Mouse (Mus musculus) T-helper 17 cell (primary cell): Measurements from ENCODE around the gene Ppm1l.
"Not testable (repeated sequence)": the region's sequence is repeated elsewhere in the genome, so short reads cannot be mapped to it uniquely, and the experiment has no call there.

Experiments
- in situ Hi-C, 2 experiments: fragments of 300-600 bp; cut with MboI, MseI; formaldehyde crosslinking; loops; 1 replicate in 1 of 2; 2 replicates in 1 of 2; pipeline ENCODE4 v1.15.1; 2025; ENCODE audit warnings: high pct_unique_total_duplicates in 2 of 2

The Ppm1l gene

DNA sequence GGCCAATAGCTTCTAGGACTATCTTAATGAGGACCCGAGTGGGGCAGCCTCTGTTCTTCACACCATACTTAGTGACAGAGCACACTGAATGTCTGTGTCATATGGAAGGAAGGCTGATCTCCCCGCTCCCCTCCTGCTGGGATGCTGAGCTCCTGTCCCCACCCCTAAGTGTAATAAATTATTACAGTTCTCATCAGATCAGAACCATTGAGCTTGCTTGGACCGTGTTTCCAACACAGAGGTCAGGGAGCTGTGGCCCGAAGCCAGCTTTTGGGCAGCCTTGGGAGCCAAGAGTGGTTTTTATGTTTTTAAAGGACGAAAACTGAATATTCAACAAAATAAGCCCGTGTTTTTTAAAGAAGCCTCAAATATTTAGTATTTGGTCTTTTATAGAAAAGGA, 47.5 kb downstream of the Ppm1l start:
- in situ Hi-C loops = no loop called here

DNA sequence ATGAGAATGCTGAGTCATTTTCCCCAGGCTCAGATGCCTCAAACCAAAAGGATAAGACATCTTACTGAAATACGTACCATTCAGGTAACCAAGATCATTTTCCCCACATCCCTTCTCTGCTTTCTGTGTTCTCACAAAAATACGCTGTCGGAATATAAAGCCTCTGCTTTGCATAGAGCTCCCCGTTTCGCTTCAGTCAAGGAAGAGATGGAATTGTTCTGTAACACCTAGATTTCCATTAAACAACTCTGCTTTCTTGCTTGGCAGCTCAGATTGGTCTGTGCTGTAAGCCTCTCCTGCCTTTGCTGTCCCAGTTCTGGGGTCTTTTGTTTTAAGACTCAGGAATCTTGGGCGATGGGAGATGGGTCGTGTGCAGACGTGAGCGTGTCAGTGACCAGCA, 51.3 kb downstream of the Ppm1l start:
- in situ Hi-C loops = loop anchor here in 1 of 2 experiments (5.0 kb wide), 1 partner anchor 99 kb away; no protein-coding TSS in a partner anchor

DNA sequence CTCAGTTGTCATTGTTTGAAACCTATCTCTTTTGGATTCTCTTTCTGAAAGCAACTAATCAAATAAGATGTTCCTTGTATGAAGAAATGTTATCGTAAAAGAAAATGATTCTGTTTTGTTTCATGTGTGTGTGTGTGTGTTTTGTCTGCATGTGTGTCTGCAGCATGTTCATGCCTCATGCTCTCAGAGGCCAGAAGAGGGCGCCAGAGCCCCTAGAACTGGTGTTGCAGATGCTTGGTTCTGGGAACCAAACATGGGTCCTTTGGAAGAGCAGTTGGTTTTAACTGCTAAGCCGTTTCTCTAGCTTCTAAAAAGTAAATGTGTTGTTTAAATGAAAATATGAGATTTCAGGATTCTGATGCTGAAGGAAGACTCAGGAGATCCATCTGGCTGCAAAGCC, 56.1 kb downstream of the Ppm1l start:
- in situ Hi-C loops = no loop called here

DNA sequence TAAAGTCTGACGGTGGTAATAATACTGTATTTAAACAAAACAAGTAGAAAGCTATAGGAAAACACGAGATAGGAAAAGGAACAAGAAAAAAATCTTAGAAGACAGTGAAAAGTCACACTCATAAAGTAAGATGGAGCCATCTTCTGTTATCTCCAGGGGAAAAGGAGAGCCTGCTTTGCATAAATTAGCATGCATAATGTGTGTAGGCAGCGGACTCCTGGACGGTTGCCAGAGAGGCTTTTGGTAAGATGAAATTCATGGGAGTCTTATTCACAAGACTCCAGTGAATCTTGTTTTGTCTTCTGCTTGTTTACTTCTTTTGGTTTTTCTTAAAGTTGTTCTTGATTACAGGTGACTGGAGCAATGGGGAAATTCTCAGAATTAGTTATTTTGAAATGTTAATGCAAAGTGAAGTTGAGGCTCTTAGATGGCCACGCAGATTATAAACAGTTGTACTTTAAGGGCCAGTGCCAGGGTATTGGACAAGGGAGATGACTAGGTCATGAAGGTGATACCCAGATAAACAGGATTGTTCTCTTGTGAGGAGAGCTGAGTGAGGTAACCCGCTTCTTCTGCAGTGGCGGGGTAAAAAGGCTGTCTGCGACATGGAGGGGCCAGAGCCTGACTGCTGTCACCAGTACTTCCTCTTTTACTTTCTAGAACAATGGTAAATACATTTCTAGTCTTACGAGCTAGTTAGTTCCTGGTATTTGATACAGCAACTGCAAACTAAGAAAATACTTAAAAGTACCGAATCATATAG, 57.1 kb downstream of the Ppm1l start:
- in situ Hi-C loops = no loop called here

DNA sequence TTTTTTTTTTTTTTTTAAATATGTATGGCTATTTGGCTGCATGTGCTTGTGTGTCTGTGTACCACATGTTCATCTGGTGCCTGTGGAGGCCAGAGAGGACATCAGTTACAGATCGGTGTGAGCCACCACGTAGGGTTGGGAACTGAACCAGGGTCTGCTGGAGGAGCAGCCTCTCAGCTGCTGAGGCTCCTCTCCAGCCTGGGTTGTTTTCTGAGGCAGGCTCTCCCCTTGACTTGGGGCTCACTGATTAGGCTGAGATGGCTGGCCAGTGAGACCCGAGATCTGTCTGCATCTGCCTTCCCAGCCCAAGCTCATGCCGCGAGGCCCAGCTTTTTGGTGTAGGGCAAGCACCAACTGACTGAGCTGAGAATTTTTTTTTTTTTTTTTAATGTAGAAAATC, 57.9 kb downstream of the Ppm1l start:
- in situ Hi-C loops = no loop called here

DNA sequence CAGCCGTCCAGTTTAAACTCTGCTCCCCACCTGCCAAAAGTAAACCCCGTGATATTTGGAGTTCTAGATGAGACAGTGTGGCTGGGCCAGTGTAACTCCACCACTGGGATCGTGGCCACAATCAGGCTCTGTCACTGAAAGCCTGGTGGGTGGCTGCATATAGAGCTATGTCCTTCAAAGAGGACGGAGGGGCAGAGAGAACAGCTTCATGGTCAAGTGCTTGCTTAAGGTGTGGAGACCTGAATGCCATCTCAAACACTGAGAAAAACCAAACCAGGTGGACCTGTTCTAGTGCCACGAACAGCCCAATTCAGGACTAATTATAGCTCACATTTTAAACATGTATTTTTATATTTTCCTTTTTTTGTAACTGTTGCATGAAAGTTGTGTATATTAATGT, 58.3 kb downstream of the Ppm1l start:
- in situ Hi-C loops = loop anchor here in 1 of 2 experiments (25.0 kb wide), 1 partner anchor 512 kb away; no protein-coding TSS in a partner anchor

DNA sequence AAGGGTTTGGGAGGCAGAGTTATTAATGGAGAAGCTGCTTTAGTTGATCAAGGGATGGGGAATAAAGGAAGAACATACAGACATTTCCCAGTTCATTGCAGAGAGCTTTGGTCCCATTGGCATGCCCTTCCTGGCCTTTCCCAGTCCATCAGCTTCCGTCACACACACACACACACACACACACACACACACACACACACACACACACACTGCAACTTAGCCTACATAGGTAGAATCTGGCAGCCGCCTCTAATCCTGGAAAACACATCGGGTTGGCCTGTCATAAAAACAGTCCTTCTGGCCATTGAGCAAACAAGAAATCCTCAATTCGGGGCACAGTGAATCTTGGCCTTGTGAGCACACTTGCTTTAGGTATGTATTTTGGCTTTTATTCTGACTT, 64.6 kb downstream of the Ppm1l start:
- in situ Hi-C loops = loop anchor here in 1 of 2 experiments (10.0 to 25.0 kb wide), 2 partner anchors 304 to 506 kb away; no protein-coding TSS in a partner anchor

DNA sequence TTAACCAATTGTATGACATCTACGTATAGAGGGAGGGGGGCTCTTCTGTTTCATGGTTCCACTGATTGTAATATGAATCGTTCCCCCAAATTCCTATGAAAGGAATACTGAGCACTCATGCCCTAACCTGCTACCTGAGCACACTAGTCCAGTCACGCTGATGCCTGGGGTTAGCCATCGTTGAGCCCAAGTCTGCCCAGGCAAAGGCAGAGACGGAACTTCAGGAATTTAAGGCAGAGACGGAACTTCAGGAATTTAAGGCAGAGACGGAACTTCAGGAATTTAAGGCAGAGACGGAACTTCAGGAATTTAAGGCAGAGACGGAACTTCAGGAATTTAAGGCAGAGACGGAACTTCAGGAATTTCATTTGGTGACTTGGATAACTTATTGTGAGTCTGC, 75.2 kb downstream of the Ppm1l start:
- in situ Hi-C loops = loop anchor here in 1 of 2 experiments (10.0 to 25.0 kb wide), 2 partner anchors 83 to 495 kb away; no protein-coding TSS in a partner anchor

DNA sequence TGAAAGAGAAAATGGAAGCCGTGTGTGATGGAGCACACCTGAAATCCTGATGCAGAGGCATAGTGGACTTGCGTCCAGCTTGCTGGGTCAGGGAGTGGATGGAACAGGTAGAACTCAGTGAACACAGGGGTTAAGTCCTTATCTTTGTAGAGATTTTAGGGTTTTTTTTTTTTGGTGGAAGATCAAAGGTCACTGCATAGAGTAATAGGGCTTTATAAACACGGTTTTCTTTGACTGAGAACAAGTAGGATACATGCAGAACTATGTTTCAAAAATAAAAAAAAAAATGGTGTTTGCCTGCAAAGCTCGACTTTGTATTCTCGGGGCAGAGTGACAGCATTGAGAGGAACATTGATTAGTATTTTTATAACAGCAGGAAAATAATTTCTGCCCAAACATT, 75.6 kb downstream of the Ppm1l start:
- in situ Hi-C loops = loop anchor here in 1 of 2 experiments (10.0 to 25.0 kb wide), 2 partner anchors 83 to 495 kb away; no protein-coding TSS in a partner anchor

DNA sequence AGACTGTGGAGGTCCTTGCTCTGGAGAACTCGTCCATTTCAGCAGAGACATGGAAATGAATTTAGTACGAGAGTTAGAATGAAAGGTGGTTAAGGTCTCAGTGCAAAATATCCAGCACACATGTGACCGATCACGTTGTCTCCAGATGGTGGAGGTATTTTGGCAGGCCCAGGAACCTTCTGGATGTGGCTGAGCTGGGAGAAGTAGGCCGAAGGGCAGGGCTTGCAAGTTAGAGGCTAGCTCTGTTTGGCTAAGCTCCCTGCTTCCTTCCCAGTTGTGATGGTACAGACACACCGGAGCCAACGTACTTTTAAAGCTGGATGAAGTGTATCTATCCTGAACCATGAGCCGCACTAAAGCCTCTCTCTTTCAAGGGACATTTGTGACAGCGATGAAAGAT, 76.4 kb downstream of the Ppm1l start:
- in situ Hi-C loops = loop anchor here in 1 of 2 experiments (10.0 to 25.0 kb wide), 2 partner anchors 82 to 494 kb away; no protein-coding TSS in a partner anchor

DNA sequence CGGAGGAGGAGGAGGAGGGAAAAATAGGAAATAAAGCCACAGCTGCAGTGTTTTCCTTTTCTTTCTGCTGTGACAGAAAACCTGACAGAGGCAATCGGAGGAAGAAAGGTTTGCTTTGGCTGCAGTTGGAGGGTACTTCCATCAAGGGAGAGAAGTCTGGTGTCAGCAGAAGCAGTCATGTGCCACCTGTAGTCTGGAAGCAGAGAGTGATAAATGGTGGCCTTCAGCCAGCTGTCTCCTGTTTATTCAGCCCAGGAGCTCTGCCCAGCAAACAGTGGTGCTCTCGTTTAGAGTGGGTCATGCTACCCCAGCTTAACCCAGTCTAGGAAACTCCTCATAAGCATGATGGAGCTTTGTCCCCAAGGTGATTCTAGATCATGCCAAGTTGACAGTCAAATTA, 77.3 kb downstream of the Ppm1l start:
- in situ Hi-C loops = loop anchor here in 1 of 2 experiments (10.0 to 25.0 kb wide), 2 partner anchors 81 to 493 kb away; no protein-coding TSS in a partner anchor

DNA sequence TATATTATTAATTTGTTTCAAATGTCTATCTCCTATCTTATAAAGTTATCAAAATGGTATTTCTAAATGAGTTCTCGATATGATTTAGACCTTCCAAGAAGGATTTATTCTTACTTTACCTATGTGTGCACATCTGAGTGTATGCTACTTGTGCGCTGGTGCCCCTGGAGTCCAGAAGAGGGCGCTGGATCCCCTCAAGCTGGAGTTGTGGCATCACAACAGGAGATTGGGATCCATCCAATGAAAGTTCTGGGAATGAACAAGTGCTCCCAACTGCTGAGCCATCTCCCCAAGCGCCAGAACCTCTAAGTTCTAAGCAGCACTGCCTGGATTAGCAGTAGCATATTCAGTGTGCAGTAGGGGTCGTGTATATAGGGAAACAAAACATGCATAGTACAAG, 78.4 kb downstream of the Ppm1l start:
- in situ Hi-C loops = loop anchor here in 1 of 2 experiments (10.0 to 25.0 kb wide), 2 partner anchors 80 to 492 kb away; no protein-coding TSS in a partner anchor

DNA sequence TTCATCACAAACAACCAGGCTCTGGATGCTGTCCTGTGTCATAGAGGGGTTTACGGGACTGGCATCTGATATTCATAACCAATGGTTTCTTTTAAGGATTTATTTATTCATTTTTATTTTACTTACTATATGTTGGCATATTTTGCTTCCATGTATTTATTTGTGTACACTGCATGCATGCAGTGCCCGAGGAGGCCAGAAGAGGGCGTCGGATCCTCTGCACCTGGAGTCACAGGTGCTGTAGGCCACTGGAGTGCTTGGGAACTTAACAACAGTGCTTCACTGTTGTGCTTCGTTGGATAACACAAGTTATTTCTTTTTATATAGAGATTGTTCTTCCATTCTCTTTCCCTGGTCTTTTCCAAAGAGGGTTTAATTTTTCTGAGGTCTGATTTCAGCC, 81.1 kb downstream of the Ppm1l start:
- in situ Hi-C loops = loop anchor here in 1 of 2 experiments (10.0 to 25.0 kb wide), 2 partner anchors 77 to 490 kb away; no protein-coding TSS in a partner anchor

DNA sequence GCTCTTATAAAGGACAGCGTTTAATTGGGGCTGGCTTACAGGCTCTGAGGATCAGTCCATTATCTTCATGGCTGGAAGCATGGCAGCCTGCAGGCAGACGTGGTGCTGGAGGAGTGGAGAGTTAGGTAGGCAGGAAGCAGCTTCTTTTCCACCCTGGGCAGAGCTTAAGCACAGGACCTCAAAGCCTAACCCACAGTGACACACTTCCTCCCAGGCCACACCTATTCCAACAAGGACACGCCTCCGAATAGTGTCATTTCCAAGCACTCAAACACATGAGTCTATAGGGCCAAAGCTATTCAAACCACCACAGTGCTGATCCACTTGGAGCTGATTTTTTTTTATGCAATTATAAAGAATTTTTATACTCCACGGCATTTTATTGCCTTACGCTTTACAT, 82.7 kb downstream of the Ppm1l start:
- in situ Hi-C loops = loop anchor here in 1 of 2 experiments (10.0 to 25.0 kb wide), 2 partner anchors 75 to 488 kb away; no protein-coding TSS in a partner anchor

DNA sequence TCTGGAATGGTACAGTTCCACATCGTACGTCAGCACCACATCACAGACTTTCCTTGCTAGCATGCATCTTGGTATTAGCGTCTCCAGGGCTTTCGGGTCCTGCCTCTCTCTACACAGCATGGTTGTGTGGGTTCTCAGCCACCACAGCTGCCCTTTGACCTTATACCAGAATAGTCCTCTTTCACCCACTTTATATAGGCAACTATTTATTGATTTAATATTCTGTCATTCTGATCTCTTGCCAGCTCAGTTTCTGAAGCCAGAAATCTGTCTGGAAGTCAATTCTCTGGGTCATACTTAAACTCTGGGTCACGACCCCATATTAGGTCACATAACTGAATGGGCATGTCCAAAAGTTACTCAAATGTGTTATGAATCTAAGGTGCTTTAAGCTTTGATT, 86.5 kb downstream of the Ppm1l start:
- in situ Hi-C loops = no loop called here

DNA sequence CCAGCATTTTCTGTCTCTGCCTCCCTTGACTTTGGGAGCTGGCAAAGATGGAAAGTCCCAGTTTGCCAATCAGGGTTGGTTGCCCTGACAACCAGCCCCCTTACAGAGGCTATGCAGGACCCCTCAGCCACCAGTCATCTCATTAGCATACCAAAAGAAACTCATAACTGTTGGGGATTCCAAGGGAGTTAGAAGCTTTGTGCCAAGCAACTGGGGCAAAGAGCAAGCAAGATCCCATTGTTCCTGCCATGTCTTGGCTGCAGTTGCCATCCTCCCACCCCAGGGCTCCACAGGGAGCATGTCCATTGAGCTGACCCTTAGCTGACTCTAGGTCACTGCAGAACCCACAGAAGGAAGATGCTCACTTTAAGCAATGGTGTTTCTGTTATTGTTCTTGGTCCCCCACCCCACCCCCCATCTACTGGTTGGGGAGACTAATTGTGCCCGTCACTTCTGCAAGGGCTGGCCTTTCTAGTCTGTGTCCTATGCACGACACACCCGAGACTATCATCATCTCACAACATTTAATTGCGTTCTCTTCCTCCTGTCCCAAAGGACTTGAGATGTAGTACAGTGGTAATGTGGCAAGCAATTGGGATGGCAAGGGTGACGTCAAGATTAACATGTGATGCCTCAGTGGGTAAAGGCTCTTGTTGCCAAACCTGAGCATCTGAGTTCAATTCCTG, 89.7 kb downstream of the Ppm1l start:
- in situ Hi-C loops = no loop called here

DNA sequence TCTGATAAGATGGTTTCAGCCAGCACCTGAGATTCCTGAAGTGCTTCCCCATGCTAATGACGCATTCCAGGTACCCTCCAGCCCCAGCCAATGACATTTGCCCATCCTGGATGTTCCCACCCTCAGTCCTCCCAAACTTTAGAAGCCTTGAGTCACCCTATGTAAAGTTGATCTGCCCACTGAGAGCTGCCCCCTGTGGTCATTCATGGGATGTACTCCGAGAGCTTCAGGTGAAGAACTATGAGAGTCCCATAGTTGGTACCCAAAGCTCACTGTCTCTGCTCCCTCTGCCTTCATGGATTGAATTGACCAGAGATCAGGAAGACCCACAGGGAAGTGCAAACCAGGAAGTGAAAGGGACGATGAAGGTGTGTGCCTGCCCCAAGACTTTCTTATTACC, 91.4 kb downstream of the Ppm1l start:
- in situ Hi-C loops = no loop called here

DNA sequence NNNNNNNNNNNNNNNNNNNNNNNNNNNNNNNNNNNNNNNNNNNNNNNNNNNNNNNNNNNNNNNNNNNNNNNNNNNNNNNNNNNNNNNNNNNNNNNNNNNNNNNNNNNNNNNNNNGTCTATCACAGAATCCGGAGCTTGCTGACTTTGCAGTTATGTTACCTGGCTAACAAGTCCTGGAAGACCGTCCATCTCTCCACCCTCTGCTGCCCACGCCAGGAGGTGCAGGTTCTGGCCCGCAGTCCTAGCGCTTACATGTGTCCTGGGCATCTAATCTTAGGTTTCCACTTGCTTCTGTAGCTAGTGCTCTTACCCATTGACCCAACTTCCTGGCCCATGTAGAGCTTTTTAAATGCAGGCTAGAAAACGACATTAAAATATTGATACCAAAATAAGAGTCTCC, 99.5 kb downstream of the Ppm1l start:
- in situ Hi-C loops = no loop called here

DNA sequence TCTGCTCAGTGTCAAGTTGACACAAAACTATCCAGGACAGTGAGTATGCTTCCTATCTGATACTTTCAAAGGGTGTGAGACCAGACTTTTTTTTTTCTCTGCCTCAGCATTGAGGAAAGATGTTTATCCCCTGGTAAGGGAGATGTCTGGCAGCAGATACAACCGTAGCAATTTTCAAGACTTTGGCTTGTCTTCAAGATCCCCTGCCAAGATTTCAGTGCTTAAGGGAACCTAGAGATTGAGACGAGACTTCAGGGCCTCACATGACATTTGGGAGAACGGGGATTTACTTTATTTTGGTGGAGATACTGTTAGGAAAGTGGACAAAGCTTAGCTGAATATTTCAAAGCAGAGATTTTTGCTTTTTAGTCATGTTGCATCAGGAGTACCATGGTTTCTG, 106.1 kb downstream of the Ppm1l start:
- in situ Hi-C loops = no loop called here

DNA sequence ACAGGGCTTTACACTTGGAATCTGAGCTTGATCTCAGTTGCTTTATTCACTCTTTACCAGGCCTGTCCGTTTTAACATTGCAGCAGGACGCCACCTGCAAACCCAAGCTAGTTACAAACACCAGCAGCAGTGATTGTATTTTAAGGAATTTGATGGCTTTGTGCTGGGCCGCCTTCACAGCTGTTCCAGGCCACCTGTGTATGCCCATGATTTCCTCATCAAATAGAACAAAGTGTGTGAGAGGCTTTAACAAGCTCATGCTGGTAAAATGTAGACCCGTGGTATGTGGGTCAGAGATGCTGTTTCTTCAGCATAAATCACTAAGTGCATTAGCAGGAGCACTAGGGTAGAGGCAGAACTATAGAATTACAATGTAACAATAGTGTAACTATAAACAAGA, 106.7 kb downstream of the Ppm1l start:
- in situ Hi-C loops = no loop called here

DNA sequence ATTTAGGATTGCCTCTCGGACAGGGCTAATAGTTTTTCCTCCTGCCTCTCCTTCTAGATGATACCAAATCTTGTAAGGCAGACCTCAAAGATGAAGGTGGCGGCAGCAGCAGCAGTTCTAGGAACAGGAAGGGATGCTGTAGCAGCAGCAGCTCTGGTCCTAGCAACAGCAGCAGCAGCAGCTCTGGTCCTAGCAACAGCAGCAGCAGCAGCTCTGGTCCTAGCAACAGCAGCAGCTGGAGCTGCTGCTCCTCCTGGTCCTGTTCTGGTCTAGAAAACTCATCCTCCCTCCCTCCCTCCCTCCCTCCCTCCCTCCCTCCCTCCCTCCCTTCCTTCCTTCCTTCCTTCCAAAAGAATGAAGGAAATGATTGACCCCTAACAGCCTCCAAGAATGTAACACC, 108.1 kb downstream of the Ppm1l start:
- in situ Hi-C loops = not testable (repeated sequence)

DNA sequence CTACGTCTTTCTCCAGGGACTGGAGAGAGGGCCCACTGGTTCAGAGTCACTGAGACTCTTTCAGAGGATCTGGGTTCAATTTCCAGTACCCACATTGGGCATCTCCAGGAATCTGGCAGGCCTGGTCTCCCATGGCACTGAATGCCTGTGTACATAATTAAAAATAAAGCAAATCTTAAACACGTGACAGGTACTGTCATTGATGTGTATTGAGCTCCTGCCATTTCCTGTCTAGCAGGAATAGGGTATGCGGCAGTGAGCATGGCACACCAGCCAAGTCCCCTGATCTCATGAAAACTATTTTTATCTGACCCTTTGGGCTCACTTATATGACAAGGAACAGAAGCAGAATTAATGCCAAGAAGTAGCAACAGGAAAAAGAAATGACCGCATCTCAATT, 110.6 kb downstream of the Ppm1l start:
- in situ Hi-C loops = no loop called here
